Mouse (Mus musculus): ENCODE measurements at regions not wholly inside any gene's neighbourhood (a gene's known extent, or its start where the extent isn't known, plus 50 kb on each side); places are given as distances from the start of the nearest gene placed in this dataset.

- peak in 1 of 2 experiments; percentile 22 for DNase-seq (ENCODE audit: low spot score in 2 of 2)
These were observed 49.8 kb upstream of the Sipa1l2 start for GRCm38 (mm10) chr8:125619336-125619906.
